Mouse (Mus musculus) embryonic facial prominence, embryonic 15.5 days (tissue): ENCODE data around the gene Nin. TPM values are rescaled to one million over a fixed set of nuclear protein-coding genes. Genes with fewer than 3 reads are reported as not detected.
"Not testable (repeated sequence)": the region's sequence is repeated elsewhere in the genome, so short reads cannot be mapped to it uniquely, and the experiment has no call there.

Source experiments
- ATAC-seq: fragments of 200-750 bp; cut with Nextera tagmentation; 2 replicates; pipeline ENCODE4 v1.8.0; 2017; ENCODE audit warnings: low read depth, moderate TSS enrichment; ENCODE audit not compliant: insufficient number of reproducible peaks, low FRiP score, low TSS enrichment
- H3K27ac ChIP-seq: fragments of 300-500 bp; sonication (generic); replicated peaks from 2 replicates; pipeline ENCODE4 v1.5.1; 2015; ENCODE audit warnings: mild to moderate bottlenecking, inconsistent platforms
- H3K27me3 ChIP-seq: fragments of 300-500 bp; sonication (generic); 2 replicates; pipeline ENCODE4 v1.6.1; 2015; ENCODE audit warnings: inconsistent platforms
- H3K36me3 ChIP-seq: fragments of 300-500 bp; sonication (generic); 2 replicates; pipeline ENCODE4 v1.6.1; 2015; ENCODE audit warnings: mild to moderate bottlenecking, inconsistent platforms
- H3K4me1 ChIP-seq: fragments of 300-500 bp; sonication (generic); 2 replicates; pipeline ENCODE4 v1.6.1; 2015; ENCODE audit warnings: inconsistent platforms
- H3K4me2 ChIP-seq: fragments of 300-500 bp; sonication (generic); replicated peaks from 2 replicates; pipeline ENCODE4 v1.6.1; 2015; ENCODE audit warnings: mild to moderate bottlenecking, inconsistent platforms
- H3K4me3 ChIP-seq: fragments of 300-500 bp; sonication (generic); replicated peaks from 2 replicates; pipeline ENCODE4 v1.5.1; 2015; ENCODE audit warnings: mild to moderate bottlenecking, inconsistent platforms
- H3K9ac ChIP-seq: fragments of 300-500 bp; sonication (generic); 2 replicates; pipeline ENCODE4 v1.6.1; 2015; ENCODE audit warnings: inconsistent platforms
- H3K9me3 ChIP-seq: fragments of 300-500 bp; sonication (generic); replicated peaks from 2 replicates; pipeline ENCODE4 v1.6.1; 2016; ENCODE audit warnings: inconsistent platforms
- WGBS: fragments of 180-500 bp; shearing (Covaris S2); methylation state at CpG from one replicate; pipeline ENCODE4 v1.1.7; 2015; 5-methylcytosine and 5-hydroxymethylcytosine counted together
- polyA plus RNA-seq: library from polyadenylated mRNA; unstranded; fragments of >200 nt; fragmentation: Nextera tagmentation; extraction: Ambion mirVana; gene quantifications from 2 replicates; pipeline ENCODE4 v1.2.1, GENCODE M21; 2015

Gene Nin
- polyA plus RNA-seq, result 13.9 and 14.8 TPM in 2 replicates

- Histone ChIP-seq H3K27ac (no peak within 1 kb of the TSS), H3K27me3 (0 out of 2 replicates have a peak, but pooled peaks cover 3% of the 10 kb centered on the region), H3K4me3 (no peak within 1 kb of the TSS; the same call in 1 of the 2 replicates), H3K4me2 (no peak within 1 kb of the TSS), H3K36me3 (no peaks in the 10 kb centered on the region), H3K9me3 (no peaks in the 10 kb centered on the region), H3K9ac (no peak within 1 kb of the TSS), H3K4me1 (peaks cover 22% of the 10 kb centered on the region)
- no peak for ATAC-seq
- WGBS, result 49% methylated on average over 11 of the region's 11 CpGs
These were observed at the start of gene Nin for GRCm38 (mm10) chr12:70113351-70113750. Gene Nin (minus strand): TSS chr12:70113717.

DNA sequence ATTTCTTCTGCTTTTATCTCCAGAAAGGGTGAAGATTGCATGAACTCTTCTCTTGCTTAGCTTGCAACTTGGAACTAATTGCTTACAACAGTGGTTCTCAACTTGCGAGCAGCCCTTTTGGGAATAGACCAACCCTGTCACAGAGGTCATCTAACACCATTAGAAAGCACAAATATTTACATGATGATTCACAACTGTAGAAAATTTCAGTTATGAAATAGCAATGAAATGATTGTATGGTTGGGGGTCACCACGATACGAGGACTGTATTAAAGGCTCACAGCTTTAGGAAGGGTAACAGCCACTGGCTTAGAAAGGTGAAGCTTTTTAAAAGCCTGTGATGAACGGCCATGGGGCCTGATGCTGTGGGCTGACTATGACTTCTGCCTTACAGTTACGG lies 47.5 kb upstream of the Nin start:
- Histone ChIP-seq H3K4me1 (no peaks in the 10 kb centered on the region), H3K4me3 (no peak overlapping the region), H3K9me3 (no peaks in the 10 kb centered on the region), H3K27me3 (no peaks in the 10 kb centered on the region), H3K9ac (no peak overlapping the region), H3K36me3 (no peaks in the 10 kb centered on the region), H3K4me2 (no peak overlapping the region), H3K27ac (no peak overlapping the region)
- ATAC-seq, result no peak
- 74% methylated on average over 5 of the region's 5 CpGs for WGBS

DNA sequence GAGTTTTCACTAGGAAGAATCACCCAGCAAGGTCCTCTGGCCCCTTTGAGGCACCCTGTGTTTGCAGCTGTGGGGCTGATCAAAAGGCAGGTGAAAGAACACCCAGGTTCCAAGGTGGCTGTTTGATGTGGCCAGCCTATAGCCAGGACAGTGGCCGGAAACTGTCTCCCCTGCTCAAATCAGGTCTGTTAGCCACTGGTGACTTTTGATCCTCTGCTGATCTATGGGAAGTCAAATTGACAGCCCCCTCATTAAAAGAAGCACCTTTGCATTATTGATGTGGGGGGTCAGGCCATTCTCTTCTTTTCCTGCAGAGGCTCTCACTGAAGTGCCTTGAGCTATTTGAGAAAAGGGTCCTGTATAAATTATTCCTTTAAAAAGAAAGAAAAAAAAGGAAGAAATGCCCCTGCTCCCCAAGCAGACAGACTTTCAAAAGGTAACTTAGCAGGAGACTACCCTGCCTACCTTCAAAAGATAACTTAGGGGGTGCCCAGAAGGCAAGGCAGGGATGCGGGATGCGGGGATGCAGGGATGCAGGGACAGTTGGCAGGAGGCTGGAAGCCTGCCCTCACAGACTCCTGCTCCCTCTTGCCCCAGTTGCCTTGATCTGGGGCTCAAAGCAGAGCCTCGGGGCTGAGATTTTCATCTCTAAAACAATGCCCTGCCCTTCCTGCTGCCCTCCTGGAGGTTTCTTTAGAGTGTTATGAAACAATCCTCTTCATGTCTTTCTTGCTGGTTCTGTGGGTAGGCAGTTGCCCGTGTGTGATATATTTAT lies 44.0 kb upstream of the Nin start:
- no peak for ATAC-seq
- no peaks in the 10 kb centered on the region for H3K36me3 ChIP-seq
- no peaks in the 10 kb centered on the region for H3K9me3 ChIP-seq
- 36% methylated on average over 5 of the region's 5 CpGs for WGBS
- no peaks in the 10 kb centered on the region for H3K27me3 ChIP-seq
- no peak overlapping the region for H3K27ac ChIP-seq
- H3K4me3 ChIP-seq, result no peak overlapping the region
- H3K9ac ChIP-seq, result no peak overlapping the region
- no peak overlapping the region for H3K4me2 ChIP-seq
- 0 out of 2 replicates have a peak, but pooled peaks cover 3% of the 10 kb centered on the region for H3K4me1 ChIP-seq

DNA sequence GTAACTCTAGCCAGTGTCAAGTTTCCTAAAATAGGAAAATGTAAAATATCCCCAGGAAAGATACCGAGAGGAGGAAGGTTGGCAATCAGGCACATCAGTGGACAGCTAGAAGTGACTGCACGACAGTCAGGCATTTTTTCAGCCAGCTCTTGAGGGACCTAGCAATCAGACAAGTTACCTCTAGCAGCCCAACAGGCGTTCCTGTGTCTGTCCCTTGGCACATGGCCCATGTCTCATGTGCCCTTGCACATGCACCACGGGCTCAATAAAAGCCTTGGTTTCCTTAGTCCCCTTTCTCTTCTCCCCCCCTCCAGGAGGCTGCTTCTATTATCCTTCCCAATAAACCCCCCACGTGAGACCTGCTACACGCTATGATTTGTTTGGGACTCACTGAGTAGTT lies 42.7 kb upstream of the Nin start:
- no peaks in the 10 kb centered on the region for H3K9me3 ChIP-seq
- ATAC-seq, result no peak
- H3K9ac ChIP-seq, result no peak overlapping the region
- no peaks in the 10 kb centered on the region for H3K36me3 ChIP-seq
- WGBS, result 49% methylated on average over 6 of the region's 6 CpGs
- H3K4me2 ChIP-seq, result no peak overlapping the region
- no peak overlapping the region for H3K4me3 ChIP-seq
- no peaks in the 10 kb centered on the region for H3K27me3 ChIP-seq
- no peak overlapping the region for H3K27ac ChIP-seq
- 0 out of 2 replicates have a peak, but pooled peaks cover 3% of the 10 kb centered on the region for H3K4me1 ChIP-seq

- no peak within 1 kb of the TSS for H3K27ac ChIP-seq
- H3K36me3 ChIP-seq, result no peaks in the 10 kb centered on the region
- WGBS, result 59% methylated on average over 3 of the region's 3 CpGs
- no peak within 1 kb of the TSS for H3K9ac ChIP-seq
- no peak within 1 kb of the TSS for H3K4me3 ChIP-seq
- H3K4me2 ChIP-seq, result no peak within 1 kb of the TSS
- H3K4me1 ChIP-seq, result 0 out of 2 replicates have a peak, but pooled peaks cover 6% of the 10 kb centered on the region
- H3K27me3 ChIP-seq, result no peaks in the 10 kb centered on the region
- no peaks in the 10 kb centered on the region for H3K9me3 ChIP-seq
- no peak for ATAC-seq
These were observed 40.3 kb upstream of the Nin start, which contains the start of gene Abhd12b for GRCm38 (mm10) chr12:70153842-70154241. Gene Abhd12b (plus strand): TSS chr12:70154142.

- Histone ChIP-seq H3K9me3 (no peaks in the 10 kb centered on the region), H3K27me3 (no peaks in the 10 kb centered on the region), H3K36me3 (no peaks in the 10 kb centered on the region), H3K4me3 (peak overlapping the region; percentile 37), H3K27ac (peak overlapping the region; percentile 44), H3K4me2 (peak overlapping the region; percentile 49), H3K4me1 (peaks cover 15% of the 10 kb centered on the region; the same call in 1 of the 2 replicates), H3K9ac (no peak overlapping the region)
- no peak for ATAC-seq
- 14% methylated on average over 11 of the region's 11 CpGs for WGBS
These were observed 35.2 kb upstream of the Nin start for GRCm38 (mm10) chr12:70148631-70149265.

DNA sequence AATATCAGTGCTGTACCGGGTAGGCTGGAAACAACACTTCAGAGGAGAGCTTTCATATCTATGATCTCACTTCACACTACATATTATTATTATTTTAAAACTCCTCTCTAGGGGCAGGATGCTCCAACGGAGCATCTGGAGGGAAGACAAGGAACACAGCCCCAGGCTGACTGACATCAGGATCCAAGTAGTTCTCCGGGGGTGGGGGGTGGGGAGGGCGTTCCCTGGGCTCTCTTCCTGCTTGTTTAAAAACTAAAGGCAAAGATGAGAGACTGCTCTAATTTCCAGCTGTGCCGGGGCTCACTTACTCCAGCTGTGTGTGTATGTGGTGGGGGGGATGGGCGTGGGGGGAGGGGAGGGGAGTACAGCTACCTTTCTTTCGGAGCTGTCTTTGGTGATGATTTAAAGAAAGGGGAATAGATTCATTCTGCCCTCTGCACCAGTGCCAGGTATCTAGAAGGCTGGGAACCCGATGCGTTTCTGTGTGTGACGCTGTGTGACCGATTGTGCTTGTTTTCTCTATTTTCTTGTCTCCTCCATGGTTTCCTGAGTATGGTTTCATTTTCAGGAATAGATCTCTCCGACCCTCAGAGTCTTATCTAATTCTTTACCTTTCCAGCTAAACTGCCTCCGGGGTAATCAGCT lies 34.6 kb upstream of the Nin start:
- ATAC-seq, result peak; percentile 58; the same call in 1 of the 2 replicates
- no peaks in the 10 kb centered on the region for H3K36me3 ChIP-seq
- H3K27me3 ChIP-seq, result no peaks in the 10 kb centered on the region
- no peaks in the 10 kb centered on the region for H3K9me3 ChIP-seq
- peak overlapping the region; percentile 37 for H3K4me3 ChIP-seq
- no peak overlapping the region for H3K9ac ChIP-seq
- peaks cover 15% of the 10 kb centered on the region; the same call in 1 of the 2 replicates for H3K4me1 ChIP-seq
- 2% methylated on average over 13 of the region's 13 CpGs for WGBS
- H3K27ac ChIP-seq, result peak overlapping the region; percentile 44
- peak overlapping the region; percentile 49 for H3K4me2 ChIP-seq

GRCm38 (mm10) chr12:70145586-70145985 lies 32.1 kb upstream of the Nin start:
- Histone ChIP-seq H3K4me1 (peaks cover 15% of the 10 kb centered on the region; the same call in 1 of the 2 replicates), H3K27ac (no peak overlapping the region), H3K36me3 (no peaks in the 10 kb centered on the region), H3K27me3 (no peaks in the 10 kb centered on the region), H3K9me3 (no peaks in the 10 kb centered on the region), H3K9ac (no peak overlapping the region), H3K4me3 (no peak overlapping the region), H3K4me2 (no peak overlapping the region)
- WGBS, result 88% methylated on average over 6 of the region's 6 CpGs
- no peak for ATAC-seq

- Histone ChIP-seq H3K4me2 (no peak overlapping the region), H3K27ac (peak overlapping the region; percentile 82), H3K36me3 (no peaks in the 10 kb centered on the region), H3K9me3 (no peaks in the 10 kb centered on the region), H3K4me1 (peaks cover 15% of the 10 kb centered on the region; the same call in 1 of the 2 replicates), H3K4me3 (no peak overlapping the region), H3K9ac (no peak overlapping the region), H3K27me3 (no peaks in the 10 kb centered on the region)
- 35% methylated on average over 20 of the region's 20 CpGs for WGBS
- ATAC-seq, result no peak
These were observed 31.3 kb upstream of the Nin start for GRCm38 (mm10) chr12:70144637-70145448.

DNA sequence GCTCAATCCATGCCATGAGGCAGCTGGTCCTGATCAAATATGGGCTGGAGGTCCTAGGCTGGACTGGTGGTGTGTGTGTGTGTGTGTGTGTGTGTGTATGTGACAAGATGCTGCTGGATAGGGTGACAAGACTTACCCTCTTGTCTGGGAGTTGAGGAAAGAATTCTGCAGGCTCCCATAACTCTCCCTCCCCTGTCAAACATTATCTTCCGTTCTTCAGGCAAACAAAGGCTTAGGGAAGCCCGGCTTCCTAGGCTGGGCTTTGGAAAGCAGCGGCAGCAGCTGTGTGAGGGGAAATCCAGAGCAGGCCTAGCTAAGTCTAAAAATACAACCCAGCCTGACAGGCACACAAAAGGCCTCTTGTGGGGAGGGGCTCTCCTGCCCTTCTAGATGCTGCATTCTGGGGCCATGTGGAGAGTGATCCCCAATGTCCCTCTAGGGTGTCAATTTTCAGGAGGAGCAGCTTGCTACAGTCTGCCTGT lies 30.6 kb upstream of the Nin start:
- ATAC-seq, result peak; percentile 59
- H3K9ac ChIP-seq, H3K4me2 ChIP-seq, H3K9me3 ChIP-seq, H3K4me3 ChIP-seq, H3K36me3 ChIP-seq, H3K27me3 ChIP-seq: not testable (repeated sequence)
- Histone ChIP-seq H3K4me1 (peaks cover 15% of the 10 kb centered on the region; the same call in 1 of the 2 replicates), H3K27ac (peak overlapping the region; percentile 82)
- 7% methylated on average over 3 of the region's 3 CpGs for WGBS
